Mouse (Mus musculus): ENCODE measurements around the gene Lancl3.

GRCm38 (mm10) chrX:9179011-9179410, 20.7 kb upstream of the Lancl3 start:
- no peak for TF ChIP-seq POLR2A (IDR thresholded peaks at IDR 0.05; ENCODE audit: insufficient read depth, low read depth, low read length)
- TF ChIP-seq EP300 (IDR thresholded peaks at IDR 0.05; ENCODE audit: insufficient read depth, low read depth, low read length), result no peak

Data from heart, adult 2 months (tissue).